Mouse (Mus musculus) limb, embryonic 14.5 days (tissue): ENCODE measurements at regions not wholly inside any gene's neighbourhood (a gene's known extent, or its start where the extent isn't known, plus 50 kb on each side); places are given as distances from the start of the nearest gene placed in this dataset.

Experiments used
- ATAC-seq: fragments of 200-750 bp; cut with Nextera tagmentation; 2 replicates; pipeline ENCODE4 v1.8.0; 2017; ENCODE audit warnings: low read depth, moderate number of reproducible peaks, moderate TSS enrichment; ENCODE audit not compliant: low FRiP score
- DNase-seq: peaks from one replicate; pipeline ENCODE4 v3.0.0-alpha.2; 2015; ENCODE audit warnings: low spot score
- H3K27ac ChIP-seq: fragments of 300-500 bp; sonication (generic); replicated peaks from 2 replicates; pipeline ENCODE4 v1.5.1; 2014; ENCODE audit warnings: low read depth, mild to moderate bottlenecking, low read length, moderate library complexity, mixed read lengths
- H3K27me3 ChIP-seq: fragments of 300-500 bp; sonication (generic); 2 replicates; pipeline ENCODE4 v1.6.1; 2014; ENCODE audit warnings: low read length, mixed read lengths; ENCODE audit not compliant: control insufficient read depth, insufficient read depth
- H3K36me3 ChIP-seq: fragments of 300-500 bp; sonication (generic); 2 replicates; pipeline ENCODE4 v1.6.1; 2014; ENCODE audit warnings: mild to moderate bottlenecking, low read length, moderate library complexity, mixed read lengths; ENCODE audit not compliant: control insufficient read depth, insufficient read depth
- H3K4me1 ChIP-seq: fragments of 300-500 bp; sonication (generic); 2 replicates; pipeline ENCODE4 v1.6.1; 2014; ENCODE audit warnings: antibody characterized with exemption, low read length, mixed read lengths; ENCODE audit not compliant: control insufficient read depth, insufficient read depth
- H3K4me2 ChIP-seq: fragments of 300-500 bp; sonication (generic); replicated peaks from 2 replicates; pipeline ENCODE4 v1.6.1; 2014; ENCODE audit warnings: low read depth, mild to moderate bottlenecking, low read length, moderate library complexity; ENCODE audit not compliant: severe bottlenecking
- H3K4me3 ChIP-seq: fragments of 300-500 bp; sonication (generic); replicated peaks from 2 replicates; pipeline ENCODE4 v1.5.1; 2014; ENCODE audit warnings: low read length
- H3K9ac ChIP-seq: fragments of 300-500 bp; sonication (generic); 2 replicates; pipeline ENCODE4 v1.6.1; 2014; ENCODE audit warnings: mild to moderate bottlenecking, low read depth, low read length, moderate library complexity; ENCODE audit not compliant: severe bottlenecking
- H3K9me3 ChIP-seq: fragments of 300-500 bp; sonication (generic); 2 replicates; pipeline ENCODE4 v1.6.1; 2016; ENCODE audit warnings: low read length; ENCODE audit not compliant: control insufficient read depth
- POLR2A ChIP-seq: fragments of 200-500 bp; IDR thresholded peaks from 2 replicates; pipeline ENCODE4 v1.8.0; 2012; ENCODE audit warnings: inconsistent platforms, mild to moderate bottlenecking, moderate library complexity, borderline replicate concordance; ENCODE audit not compliant: insufficient read depth, insufficient read length; ENCODE audit errors: extremely low read depth
- WGBS: fragments of 180-500 bp; shearing (Covaris S2); extraction: QIAGEN DNeasy Blood & Tissue Kit; methylation state at CpG from one replicate; pipeline ENCODE4 v1.1.7; 2014; 5-methylcytosine and 5-hydroxymethylcytosine counted together

DNA sequence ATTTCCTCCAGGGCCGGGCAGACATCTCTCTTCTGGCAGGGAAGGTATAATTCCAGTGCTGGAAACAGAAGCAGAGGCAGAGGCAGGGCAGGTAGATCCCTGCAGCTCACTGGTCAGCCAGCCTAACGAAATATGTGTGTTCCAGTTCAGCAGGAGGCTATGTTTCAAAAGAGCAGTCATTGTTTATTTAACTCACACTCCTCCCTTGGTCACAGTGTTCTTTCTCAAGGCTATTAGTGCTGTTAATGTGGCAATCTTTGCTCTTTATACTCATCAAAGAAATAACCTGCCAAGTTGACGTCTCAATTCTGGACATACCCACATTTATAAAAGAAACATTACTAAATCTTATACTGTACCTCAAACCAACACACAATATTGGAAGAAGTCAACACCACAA lies 253.3 kb upstream of the Adgrl3 start:
- 72% methylated on average over 3 of the region's 3 CpGs for WGBS
- TF ChIP-seq POLR2A, result no peak
- H3K27me3 ChIP-seq, result no peaks in the 10 kb centered on the region
- H3K9me3 ChIP-seq, result no peaks in the 10 kb centered on the region
- no peak overlapping the region for H3K4me2 ChIP-seq
- no peak overlapping the region for H3K27ac ChIP-seq
- ATAC-seq (no peak), DNase-seq (no peak)
- no peak overlapping the region for H3K4me3 ChIP-seq
- H3K9ac ChIP-seq, result no peak overlapping the region
- H3K36me3 ChIP-seq, result no peaks in the 10 kb centered on the region
- no peaks in the 10 kb centered on the region for H3K4me1 ChIP-seq

DNA sequence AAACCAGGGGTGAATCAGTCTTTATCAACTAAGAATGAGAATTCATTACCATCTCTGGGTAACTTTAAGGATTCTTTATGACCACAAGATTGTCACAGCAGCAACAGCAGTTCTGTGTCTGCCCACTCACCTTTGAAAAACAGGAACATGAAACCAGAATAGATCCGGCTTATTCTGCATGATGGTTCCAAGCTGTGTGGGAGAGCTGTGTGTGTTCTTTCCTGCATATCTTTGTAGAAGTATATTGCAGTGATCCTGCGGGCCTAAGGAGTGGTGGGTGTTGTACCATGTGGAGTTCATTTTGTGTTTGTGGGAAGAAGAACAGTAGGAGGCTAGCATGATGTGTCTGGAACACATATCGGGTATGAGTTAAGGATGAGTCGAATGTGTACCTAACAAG lies 236.0 kb upstream of the Adgrl3 start:
- Histone ChIP-seq H3K4me1 (no peaks in the 10 kb centered on the region), H3K9me3 (no peaks in the 10 kb centered on the region), H3K9ac (no peak overlapping the region), H3K27me3 (no peaks in the 10 kb centered on the region), H3K27ac (no peak overlapping the region), H3K4me3 (no peak overlapping the region), H3K36me3 (no peaks in the 10 kb centered on the region), H3K4me2 (no peak overlapping the region)
- 78% methylated on average over 4 of the region's 4 CpGs for WGBS
- no peak for TF ChIP-seq POLR2A
- DNase-seq (no peak), ATAC-seq (no peak)

DNA sequence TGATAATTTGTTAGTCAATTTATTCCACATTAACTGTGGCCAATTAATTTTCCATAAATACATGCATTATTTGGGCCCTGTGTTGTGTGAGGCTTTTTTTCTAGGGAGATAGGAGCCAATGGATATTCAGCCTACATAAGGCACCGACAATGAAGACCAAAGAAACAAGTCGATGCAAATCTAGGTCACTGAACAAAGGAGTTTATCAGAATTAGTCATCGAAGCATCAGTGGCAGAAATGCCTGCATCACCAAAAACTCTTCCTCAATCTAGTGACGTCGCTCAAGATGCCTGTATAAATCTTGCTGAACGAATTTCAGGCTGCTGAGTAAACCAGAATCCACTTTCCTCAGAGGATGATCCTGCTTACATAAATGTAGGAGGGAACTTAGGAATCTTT lies 235.2 kb upstream of the Adgrl3 start:
- TF ChIP-seq POLR2A, result no peak
- WGBS, result 88% methylated on average over 6 of the region's 6 CpGs

DNA sequence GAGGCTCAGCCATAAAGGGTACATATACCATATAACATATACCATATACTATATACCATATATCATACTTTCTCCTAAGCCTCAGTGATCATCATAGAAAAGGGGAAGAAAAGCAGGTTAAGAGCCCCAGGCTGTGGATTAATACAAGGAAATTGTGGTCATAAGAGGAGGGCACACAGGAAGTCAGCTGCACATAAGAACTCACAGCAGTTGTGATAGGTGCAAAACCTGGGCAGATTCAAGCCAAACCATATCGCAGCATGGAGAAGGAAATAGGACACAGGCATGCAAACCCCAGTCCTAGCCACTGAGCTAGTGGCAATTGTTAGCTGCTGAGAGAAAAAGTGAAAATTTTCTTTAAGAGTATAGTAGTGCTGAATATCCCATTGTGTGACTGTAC lies 228.3 kb upstream of the Adgrl3 start:
- DNase-seq, result no peak
- H3K4me1 ChIP-seq, result no peaks in the 10 kb centered on the region
- no peak overlapping the region for H3K27ac ChIP-seq
- H3K36me3 ChIP-seq, result no peaks in the 10 kb centered on the region
- no peak overlapping the region for H3K4me2 ChIP-seq
- H3K9me3 ChIP-seq, result no peaks in the 10 kb centered on the region
- no peak overlapping the region for H3K9ac ChIP-seq
- no peaks in the 10 kb centered on the region for H3K27me3 ChIP-seq
- no peak for ATAC-seq
- 93% methylated on average over 1 of the region's 1 CpGs for WGBS
- TF ChIP-seq POLR2A, result no peak
- no peak overlapping the region for H3K4me3 ChIP-seq

More for the DNA sequence above, 235.2 kb upstream of the Adgrl3 start:
- H3K9me3 ChIP-seq, result no peaks in the 10 kb centered on the region
- no peak overlapping the region for H3K27ac ChIP-seq
- DNase-seq, result no peak
- no peaks in the 10 kb centered on the region for H3K36me3 ChIP-seq
- H3K27me3 ChIP-seq, result no peaks in the 10 kb centered on the region
- H3K4me1 ChIP-seq, result no peaks in the 10 kb centered on the region
- no peak overlapping the region for H3K4me3 ChIP-seq
- ATAC-seq, result no peak
- no peak overlapping the region for H3K4me2 ChIP-seq
- no peak overlapping the region for H3K9ac ChIP-seq

DNA sequence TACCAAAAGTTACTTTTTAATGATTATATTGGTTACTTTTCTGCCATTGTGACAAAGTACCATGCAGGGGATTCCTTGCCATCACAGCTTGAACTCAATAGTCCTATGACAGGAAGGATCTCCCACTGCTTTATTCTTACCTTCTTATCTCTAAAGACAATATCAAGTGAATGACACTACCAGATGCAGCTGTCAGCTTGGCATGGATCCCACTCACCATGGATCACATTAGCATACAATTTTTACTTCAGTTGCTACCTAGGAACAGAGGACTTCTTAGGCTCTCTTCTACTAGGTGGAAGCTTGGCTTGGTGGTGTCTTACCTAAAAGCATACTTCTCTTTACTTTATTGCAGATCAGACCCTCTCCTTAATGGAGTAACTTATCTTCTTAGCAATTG lies 220.2 kb upstream of the Adgrl3 start:
- H3K4me1 ChIP-seq, result no peaks in the 10 kb centered on the region
- H3K9me3 ChIP-seq, result no peaks in the 10 kb centered on the region
- no peak overlapping the region for H3K27ac ChIP-seq
- H3K9ac ChIP-seq, result no peak overlapping the region
- TF ChIP-seq POLR2A, result no peak
- DNase-seq (no peak), ATAC-seq (no peak)
- no peaks in the 10 kb centered on the region for H3K27me3 ChIP-seq
- no peaks in the 10 kb centered on the region for H3K36me3 ChIP-seq
- no peak overlapping the region for H3K4me2 ChIP-seq
- no peak overlapping the region for H3K4me3 ChIP-seq

GRCm38 (mm10) chr5:80812917-80813316 lies 207.0 kb upstream of the Adgrl3 start:
- no peak for DNase-seq
- no peak for TF ChIP-seq POLR2A
- no peak overlapping the region for H3K27ac ChIP-seq
- H3K4me3 ChIP-seq, result no peak overlapping the region
- ATAC-seq, result no peak
- H3K9ac ChIP-seq, result no peak overlapping the region
- no peaks in the 10 kb centered on the region for H3K27me3 ChIP-seq
- H3K4me1 ChIP-seq, result no peaks in the 10 kb centered on the region
- H3K4me2 ChIP-seq, result no peak overlapping the region
- WGBS, result 75% methylated on average over 2 of the region's 2 CpGs
- no peaks in the 10 kb centered on the region for H3K9me3 ChIP-seq
- H3K36me3 ChIP-seq, result no peaks in the 10 kb centered on the region
